Mouse (Mus musculus): ENCODE data around the gene Vapb.

GRCm38 (mm10) chr2:173832828-173833492 is 95.6 kb downstream of the Vapb start:
- no peak for TF ChIP-seq CTCF (IDR thresholded peaks at IDR 0.05; ENCODE audit: low read depth, low read length)
- no peak for TF ChIP-seq POLR2A (IDR thresholded peaks at IDR 0.05; ENCODE audit: borderline replicate concordance, low read depth, low read length)
